Mouse (Mus musculus) kidney, embryonic 16.5 days (tissue): ENCODE measurements around the gene Hoxd13. TPM values are rescaled to one million over a fixed set of nuclear protein-coding genes. Genes with fewer than 3 reads are reported as not detected.
A peak's percentile ranks its signal among the peaks of the same experiment; 100 is the strongest.

ENCODE experiments used
- ATAC-seq: fragments of 200-750 bp; cut with Nextera tagmentation; 2 replicates; pipeline ENCODE4 v1.8.0; 2017; ENCODE audit warnings: moderate TSS enrichment; ENCODE audit not compliant: low FRiP score, low TSS enrichment
- H3K27ac ChIP-seq: fragments of 300-500 bp; sonication (generic); 2 replicates; pipeline ENCODE4 v1.5.1; 2014; ENCODE audit warnings: low read length
- H3K27me3 ChIP-seq: fragments of 300-500 bp; sonication (generic); 2 replicates; pipeline ENCODE4 v1.6.1; 2014; ENCODE audit warnings: low read length, control low read depth, mixed read lengths; ENCODE audit not compliant: insufficient read depth
- H3K36me3 ChIP-seq: fragments of 300-500 bp; sonication (generic); 2 replicates; pipeline ENCODE4 v1.6.1; 2014; ENCODE audit warnings: low read length, control low read depth, mixed read lengths; ENCODE audit not compliant: insufficient read depth
- H3K4me1 ChIP-seq: fragments of 300-500 bp; sonication (generic); 2 replicates; pipeline ENCODE4 v1.6.1; 2014; ENCODE audit warnings: low read length, control low read depth, mixed read lengths; ENCODE audit not compliant: insufficient read depth
- H3K4me2 ChIP-seq: fragments of 300-500 bp; sonication (generic); replicated peaks from 2 replicates; pipeline ENCODE4 v1.6.1; 2014; ENCODE audit warnings: low read depth, low read length
- H3K4me3 ChIP-seq: fragments of 300-500 bp; sonication (generic); 2 replicates; pipeline ENCODE4 v1.5.1; 2014; ENCODE audit warnings: mild to moderate bottlenecking, low read length
- H3K9ac ChIP-seq: fragments of 300-500 bp; sonication (generic); replicated peaks from 2 replicates; pipeline ENCODE4 v1.6.1; 2014; ENCODE audit warnings: low read length
- H3K9me3 ChIP-seq: fragments of 300-500 bp; sonication (generic); 2 replicates; pipeline ENCODE4 v1.6.1; 2016; ENCODE audit warnings: low read length, control low read depth
- WGBS: fragments of 180-500 bp; shearing (Covaris S2); extraction: QIAGEN DNeasy Blood & Tissue Kit; methylation state at CpG from one replicate; pipeline ENCODE4 v1.1.7; 2014; 5-methylcytosine and 5-hydroxymethylcytosine counted together
- polyA plus RNA-seq: library from polyadenylated mRNA; unstranded; fragments of >200 nt; fragmentation: Nextera tagmentation; extraction: Ambion mirVana; gene quantifications from 2 replicates; pipeline ENCODE4 v1.2.1, GENCODE M21; 2015

Hoxd13 gene
- polyA plus RNA-seq, 1 experiment from 2014 or later, result 0.36 TPM

- H3K27me3 ChIP-seq, result no peaks in the 10 kb centered on the region
- H3K4me1 ChIP-seq, result peaks cover 40% of the 10 kb centered on the region
- under 1% methylated on average over 16 of the region's 16 CpGs for WGBS
- H3K4me3 ChIP-seq, result peak overlapping the region; percentile 97
- H3K9me3 ChIP-seq, result no peaks in the 10 kb centered on the region
- peak overlapping the region; percentile 63 for H3K4me2 ChIP-seq
- no peaks in the 10 kb centered on the region for H3K36me3 ChIP-seq
- ATAC-seq, result no peak
- peak overlapping the region; percentile 99 for H3K9ac ChIP-seq
- peak overlapping the region; percentile 99 for H3K27ac ChIP-seq
Measured at GRCm38 (mm10) chr2:74710929-74711543, 42.9 kb downstream of the Hoxd13 start.

GRCm38 (mm10) chr2:74711721-74712621 lies 43.9 kb downstream of the Hoxd13 start, which contains the start of the genes Hoxd3 and Hoxd4:
Gene Hoxd3 (plus strand): TSS chr2:74711927.
Gene Hoxd4 (plus strand): TSS chr2:74711929.
- peak within 1 kb of the TSS; percentile 99 for H3K27ac ChIP-seq
- no peaks in the 10 kb centered on the region for H3K27me3 ChIP-seq
- peak within 1 kb of the TSS; percentile 63 for H3K4me2 ChIP-seq
- peaks cover 50% of the 10 kb centered on the region for H3K4me1 ChIP-seq
- peak within 1 kb of the TSS; percentile 97 for H3K4me3 ChIP-seq
- no peaks in the 10 kb centered on the region for H3K9me3 ChIP-seq
- ATAC-seq, result peak; percentile 3
- H3K36me3 ChIP-seq, result no peaks in the 10 kb centered on the region
- under 1% methylated on average over 65 of the region's 65 CpGs for WGBS
- H3K9ac ChIP-seq, result peak within 1 kb of the TSS; percentile 99

DNA sequence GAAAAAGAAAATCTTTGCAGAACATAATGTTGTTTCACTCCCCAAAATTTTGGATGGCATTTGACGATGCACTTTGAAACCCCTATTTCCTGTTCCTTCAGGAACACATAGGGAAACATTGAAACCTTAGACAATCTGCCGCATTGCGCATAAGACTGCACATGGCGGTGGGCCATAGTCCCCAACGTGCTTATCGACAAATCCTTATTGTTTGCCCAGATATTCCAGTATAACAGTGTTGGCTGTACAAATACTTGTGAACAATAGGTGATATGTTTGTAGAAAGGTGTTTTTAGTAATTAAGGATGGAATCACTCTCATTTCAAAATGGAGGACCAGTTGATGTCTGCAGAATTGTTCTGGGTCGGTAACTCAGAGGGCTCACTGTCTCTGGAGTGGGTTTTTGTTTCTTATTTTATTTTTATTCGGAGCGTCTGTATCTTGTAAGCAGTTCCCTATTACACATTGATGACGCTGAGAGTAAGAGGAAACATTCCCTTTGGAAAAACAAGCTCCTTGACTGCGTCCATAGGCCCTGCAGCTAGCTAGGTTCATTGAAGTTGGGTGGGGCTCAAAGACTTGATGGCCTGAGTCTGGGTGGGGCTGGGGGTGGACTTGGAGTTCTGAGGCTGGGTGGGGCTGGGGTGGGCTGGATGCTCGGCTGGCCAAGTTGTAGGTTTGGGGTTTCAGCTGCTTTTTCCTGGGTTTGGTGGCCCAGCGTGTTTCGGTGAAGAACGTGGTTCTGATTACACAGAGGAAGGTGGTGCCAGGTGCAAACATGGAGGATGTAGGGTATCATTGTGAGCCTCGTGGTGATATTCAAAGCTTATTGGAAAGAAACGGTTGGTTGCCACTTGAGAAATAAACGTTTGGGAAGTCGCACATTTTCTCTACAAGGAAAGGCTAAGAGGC lies 45.4 kb downstream of the Hoxd13 start:
- peak overlapping the region; percentile 63 for H3K4me2 ChIP-seq
- peaks cover 49% of the 10 kb centered on the region for H3K4me1 ChIP-seq
- peak overlapping the region; percentile 99 for H3K9ac ChIP-seq
- H3K9me3 ChIP-seq, result no peaks in the 10 kb centered on the region
- no peak; the same call in 1 of the 2 replicates for ATAC-seq
- peak overlapping the region; percentile 97 for H3K4me3 ChIP-seq
- no peaks in the 10 kb centered on the region for H3K36me3 ChIP-seq
- whole genome bisulfite sequencing, result 5% methylated on average over 19 of the region's 19 CpGs
- H3K27ac ChIP-seq, result peak overlapping the region; percentile 99
- H3K27me3 ChIP-seq, result no peaks in the 10 kb centered on the region

DNA sequence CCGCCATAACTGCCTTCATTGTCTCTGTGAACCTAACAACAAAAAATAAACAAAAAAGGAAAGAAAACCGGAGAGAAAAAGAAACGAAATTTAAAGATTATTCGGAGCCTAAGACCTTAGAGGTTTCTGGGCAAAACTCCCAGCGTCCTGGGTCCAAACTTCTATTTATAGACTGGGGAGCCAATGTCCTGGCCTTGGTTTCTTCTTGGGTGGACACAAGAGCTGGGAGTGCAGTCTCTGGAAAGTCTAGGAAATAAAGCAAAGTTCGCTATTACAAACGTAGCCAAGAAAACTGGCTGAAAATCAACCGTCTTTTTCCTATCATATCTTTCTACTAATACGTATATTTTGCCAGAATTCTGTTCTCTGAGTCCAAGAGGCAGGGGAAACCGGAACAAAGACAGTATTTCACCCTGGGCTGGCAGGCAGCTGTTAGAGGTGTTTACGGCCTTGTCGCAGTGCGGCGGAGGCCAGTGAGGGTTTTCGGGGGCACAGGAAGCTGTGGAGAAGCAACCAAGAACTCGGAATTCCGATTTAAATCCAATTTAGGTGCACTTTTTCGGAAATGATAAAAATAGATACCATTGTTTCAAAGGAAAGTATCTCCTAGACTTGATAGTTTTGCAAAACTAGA lies 46.2 kb downstream of the Hoxd13 start:
- Histone ChIP-seq H3K27me3 (no peaks in the 10 kb centered on the region), H3K36me3 (no peaks in the 10 kb centered on the region), H3K4me1 (peaks cover 48% of the 10 kb centered on the region), H3K4me3 (peak overlapping the region; percentile 97), H3K9me3 (no peaks in the 10 kb centered on the region), H3K9ac (peak overlapping the region; percentile 99), H3K4me2 (peak overlapping the region; percentile 63), H3K27ac (peak overlapping the region; percentile 99)
- no peak for ATAC-seq
- 3% methylated on average over 18 of the region's 18 CpGs for WGBS

- 1% methylated on average over 14 of the region's 14 CpGs for WGBS
- peak overlapping the region; percentile 97 for H3K4me3 ChIP-seq
- ATAC-seq, result peak; percentile 84
- H3K27ac ChIP-seq, result peak overlapping the region; percentile 99
- peak overlapping the region; percentile 99 for H3K9ac ChIP-seq
- no peaks in the 10 kb centered on the region for H3K9me3 ChIP-seq
- no peaks in the 10 kb centered on the region for H3K27me3 ChIP-seq
- H3K4me1 ChIP-seq, result peaks cover 48% of the 10 kb centered on the region
- no peaks in the 10 kb centered on the region for H3K36me3 ChIP-seq
- peak overlapping the region; percentile 63 for H3K4me2 ChIP-seq
Measured at GRCm38 (mm10) chr2:74714881-74715280, 46.8 kb downstream of the Hoxd13 start.

DNA sequence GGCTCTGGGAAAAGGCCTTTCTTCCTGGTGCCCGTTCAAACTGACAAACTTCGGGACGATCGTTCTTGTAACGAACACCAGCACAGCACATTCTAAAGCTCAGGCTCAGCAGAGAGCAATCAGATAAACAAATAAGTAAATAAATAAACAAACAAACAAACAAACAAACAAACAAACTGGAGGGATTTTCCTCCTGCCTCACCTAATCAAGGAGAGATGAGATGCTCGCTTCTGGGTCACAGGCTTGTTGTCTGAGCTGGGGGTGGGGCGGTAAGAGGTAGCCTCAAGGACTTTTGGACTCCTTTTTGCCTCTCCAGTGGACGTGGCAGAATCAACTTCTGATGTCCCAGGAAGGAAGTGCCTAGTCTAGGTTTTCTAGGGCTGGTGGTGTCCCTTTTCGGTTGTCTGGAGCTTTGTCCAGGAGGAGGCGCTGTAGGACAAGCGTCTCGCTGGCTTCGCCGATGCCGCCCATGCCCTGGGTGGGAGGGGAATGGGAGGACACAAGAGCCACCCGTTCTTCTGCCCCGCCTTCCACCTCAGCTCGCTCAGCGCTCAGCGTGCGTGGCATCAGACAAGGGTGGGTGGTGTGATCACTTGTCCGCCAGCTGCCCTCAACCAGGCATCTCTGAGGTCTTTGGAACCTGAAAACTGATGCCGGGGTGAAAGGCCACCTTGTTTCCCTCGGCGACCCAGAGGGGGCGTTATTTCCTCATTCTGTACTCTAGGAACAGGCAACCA lies 47.6 kb downstream of the Hoxd13 start:
- H3K9me3 ChIP-seq, result no peaks in the 10 kb centered on the region
- H3K27me3 ChIP-seq, result no peaks in the 10 kb centered on the region
- H3K36me3 ChIP-seq, result no peaks in the 10 kb centered on the region
- peaks cover 48% of the 10 kb centered on the region for H3K4me1 ChIP-seq
- peak; percentile 77 for ATAC-seq
- 3% methylated on average over 26 of the region's 26 CpGs for WGBS
- H3K27ac ChIP-seq, result peak overlapping the region; percentile 99
- H3K4me3 ChIP-seq, result peak overlapping the region; percentile 97
- peak overlapping the region; percentile 99 for H3K9ac ChIP-seq
- H3K4me2 ChIP-seq, result peak overlapping the region; percentile 63

DNA sequence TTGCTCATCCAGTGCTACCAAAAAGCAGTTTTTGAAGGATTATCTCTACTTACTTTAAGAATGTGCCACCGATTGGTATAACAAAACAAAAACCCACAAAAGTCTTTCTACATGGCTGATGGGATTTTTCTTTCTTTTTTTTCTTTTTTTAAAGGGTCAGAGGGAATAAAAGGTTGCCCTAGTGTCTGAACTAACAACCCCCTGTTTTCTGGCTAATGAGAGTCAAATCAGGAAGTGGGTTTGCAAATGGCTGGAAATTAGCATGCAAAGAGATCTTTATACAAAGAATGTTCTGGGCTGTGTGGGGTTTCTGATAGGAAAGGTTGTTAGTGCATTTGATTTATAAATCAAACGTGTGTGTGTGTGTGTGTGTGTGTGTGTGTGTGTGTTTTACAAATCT lies 52.3 kb downstream of the Hoxd13 start:
- H3K9me3 ChIP-seq, result no peaks in the 10 kb centered on the region
- H3K4me1 ChIP-seq, result peaks cover 86% of the 10 kb centered on the region
- no peaks in the 10 kb centered on the region for H3K27me3 ChIP-seq
- H3K4me3 ChIP-seq, result no peak overlapping the region
- no peak overlapping the region for H3K27ac ChIP-seq
- no peak overlapping the region for H3K9ac ChIP-seq
- 26% methylated on average over 2 of the region's 2 CpGs for WGBS
- H3K36me3 ChIP-seq, result no peaks in the 10 kb centered on the region
- H3K4me2 ChIP-seq, result 0 out of 2 replicates have a peak overlapping the region, but pooled peaks have one; percentile 45
- no peak for ATAC-seq

GRCm38 (mm10) chr2:74720955-74721491 lies 52.9 kb downstream of the Hoxd13 start:
- Histone ChIP-seq H3K4me1 (peaks cover 81% of the 10 kb centered on the region), H3K27me3 (no peaks in the 10 kb centered on the region), H3K9me3 (no peaks in the 10 kb centered on the region), H3K4me2 (peak overlapping the region; percentile 45), H3K36me3 (no peaks in the 10 kb centered on the region), H3K4me3 (peak overlapping the region; percentile 45), H3K9ac (peak overlapping the region; percentile 49), H3K27ac (peak overlapping the region; percentile 76)
- 24% methylated on average over 5 of the region's 5 CpGs for WGBS
- ATAC-seq, result no peak
